Mouse (Mus musculus) liver, embryonic 12.5 days (tissue): ENCODE measurements around the gene Slc22a14. TPM values are rescaled to one million over a fixed set of nuclear protein-coding genes. Genes with fewer than 3 reads are reported as not detected.

ENCODE experiments used
- ATAC-seq: fragments of 200-750 bp; cut with Nextera tagmentation; 2 replicates; pipeline ENCODE4 v1.8.0; 2017; ENCODE audit warnings: moderate number of reproducible peaks, mild to moderate bottlenecking, moderate library complexity
- H3K27ac ChIP-seq: fragments of 300-500 bp; sonication (generic); 2 replicates; pipeline ENCODE4 v1.5.1; 2016; ENCODE audit warnings: mild to moderate bottlenecking
- H3K27me3 ChIP-seq: fragments of 300-500 bp; sonication (generic); replicated peaks from 2 replicates; pipeline ENCODE4 v1.6.1; 2016; ENCODE audit warnings: mild to moderate bottlenecking, moderate library complexity
- H3K36me3 ChIP-seq: fragments of 300-500 bp; sonication (generic); 2 replicates; pipeline ENCODE4 v1.6.1; 2016; ENCODE audit warnings: mild to moderate bottlenecking, moderate library complexity
- H3K4me1 ChIP-seq: fragments of 300-500 bp; sonication (generic); 2 replicates; pipeline ENCODE4 v1.6.1; 2016
- H3K4me2 ChIP-seq: fragments of 300-500 bp; sonication (generic); 2 replicates; pipeline ENCODE4 v1.6.1; 2016; ENCODE audit warnings: mild to moderate bottlenecking, moderate library complexity
- H3K4me3 ChIP-seq: fragments of 300-500 bp; sonication (generic); 2 replicates; pipeline ENCODE4 v1.5.1; 2016; ENCODE audit warnings: mild to moderate bottlenecking, moderate library complexity
- H3K9ac ChIP-seq: fragments of 300-500 bp; sonication (generic); 2 replicates; pipeline ENCODE4 v1.6.1; 2016; ENCODE audit warnings: mild to moderate bottlenecking, moderate library complexity
- H3K9me3 ChIP-seq: fragments of 300-500 bp; sonication (generic); replicated peaks from 2 replicates; pipeline ENCODE4 v1.6.1; 2016; ENCODE audit warnings: mild to moderate bottlenecking, moderate library complexity
- WGBS: fragments of 180-500 bp; shearing (Covaris S2); methylation state at CpG from one replicate; pipeline ENCODE4 v1.1.7; 2016; ENCODE audit not compliant: insufficient replicate concordance; 5-methylcytosine and 5-hydroxymethylcytosine counted together
- polyA plus RNA-seq: library from polyadenylated mRNA; unstranded; fragments of >200 nt; fragmentation: Nextera tagmentation; extraction: Ambion mirVana; gene quantifications from 2 replicates; pipeline ENCODE4 v1.2.1, GENCODE M21; 2016

Gene Slc22a14
- polyA plus RNA-seq, 1 experiment from 2014 or later: not detected

DNA sequence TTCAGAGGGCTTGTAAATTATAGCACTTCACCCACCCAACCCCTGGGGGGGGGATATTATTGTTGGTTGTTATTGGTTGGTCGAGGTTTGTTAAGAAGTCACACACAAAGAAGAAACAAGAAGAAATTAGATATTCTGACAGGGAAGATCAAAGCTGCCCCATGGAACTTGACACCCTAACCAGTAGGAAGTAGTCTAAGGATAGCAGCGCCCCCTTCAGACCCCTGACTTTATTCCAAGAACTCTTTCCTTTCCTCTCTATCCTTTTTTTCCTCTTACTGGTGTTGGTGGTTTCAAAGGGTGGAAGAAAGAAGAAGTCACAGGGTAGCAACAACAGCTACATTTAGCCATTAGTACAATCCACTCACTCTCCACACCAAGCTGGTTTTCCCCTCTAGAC, 111.2 kb downstream of the Slc22a14 start:
- WGBS: 78% methylated on average over 2 of the region's 2 CpGs
- H3K27me3 ChIP-seq: no peaks in the 10 kb centered on the region
- H3K4me1 ChIP-seq: 0 out of 2 replicates have a peak, but pooled peaks cover 1% of the 10 kb centered on the region
- no peaks in the 10 kb centered on the region for H3K9me3 ChIP-seq
- ATAC-seq: no peak
- H3K9ac ChIP-seq: no peak overlapping the region
- H3K27ac ChIP-seq: no peak overlapping the region
- no peak overlapping the region for H3K4me2 ChIP-seq
- H3K36me3 ChIP-seq: peaks cover 84% of the 10 kb centered on the region
- no peak overlapping the region for H3K4me3 ChIP-seq

DNA sequence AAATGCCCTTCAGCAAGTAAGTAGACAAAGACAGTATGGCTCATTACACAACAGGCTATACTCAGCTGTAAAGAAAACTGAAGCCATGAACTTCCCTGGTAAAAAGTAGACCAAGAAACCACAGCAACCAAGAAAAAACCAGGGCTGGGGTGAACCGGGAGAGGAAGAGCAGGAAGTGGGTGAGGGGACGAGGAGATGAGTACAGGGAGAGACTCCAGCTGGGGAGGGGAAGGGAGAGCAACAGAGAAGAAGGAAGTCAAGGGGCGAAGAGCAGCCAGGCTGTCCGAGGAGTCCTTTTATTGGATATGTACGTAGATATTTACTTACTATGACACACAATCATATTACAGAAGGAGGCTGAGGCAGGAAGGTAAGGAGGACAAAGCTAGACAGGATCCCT, 117.4 kb downstream of the Slc22a14 start:
- no peak overlapping the region for H3K4me2 ChIP-seq
- no peak overlapping the region for H3K27ac ChIP-seq
- WGBS: 44% methylated on average over 5 of the region's 5 CpGs
- H3K36me3 ChIP-seq: peaks cover 74% of the 10 kb centered on the region
- ATAC-seq: no peak
- 0 out of 2 replicates have a peak, but pooled peaks cover 3% of the 10 kb centered on the region for H3K4me1 ChIP-seq
- no peaks in the 10 kb centered on the region for H3K9me3 ChIP-seq
- H3K9ac ChIP-seq: no peak overlapping the region
- H3K4me3 ChIP-seq: no peak overlapping the region
- H3K27me3 ChIP-seq: no peaks in the 10 kb centered on the region

DNA sequence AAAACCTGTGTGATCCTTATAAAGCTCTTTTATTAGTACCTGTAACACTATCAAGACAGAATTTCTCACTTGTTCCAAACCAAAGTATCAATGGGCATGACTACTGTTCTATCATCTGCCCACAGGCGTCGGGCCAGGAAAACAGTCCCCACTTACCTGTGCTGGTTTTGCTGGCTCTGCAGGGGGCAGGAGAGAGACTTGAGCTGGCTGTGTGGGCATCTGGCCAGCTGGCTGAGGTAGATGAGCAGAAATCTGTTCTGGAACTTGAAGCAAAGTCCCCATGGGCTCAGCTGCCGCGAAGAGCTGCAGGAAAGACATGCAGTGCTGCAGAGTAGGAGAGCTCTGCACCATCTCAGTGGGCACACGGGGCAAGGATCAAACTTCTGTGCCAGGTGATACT, 118.5 kb downstream of the Slc22a14 start:
- Histone ChIP-seq H3K27me3 (no peaks in the 10 kb centered on the region), H3K4me2 (no peak overlapping the region), H3K9me3 (no peaks in the 10 kb centered on the region), H3K36me3 (peaks cover 82% of the 10 kb centered on the region), H3K27ac (no peak overlapping the region), H3K9ac (no peak overlapping the region), H3K4me1 (0 out of 2 replicates have a peak, but pooled peaks cover 3% of the 10 kb centered on the region), H3K4me3 (no peak overlapping the region)
- ATAC-seq: no peak
- 85% methylated on average over 5 of the region's 5 CpGs for WGBS

DNA sequence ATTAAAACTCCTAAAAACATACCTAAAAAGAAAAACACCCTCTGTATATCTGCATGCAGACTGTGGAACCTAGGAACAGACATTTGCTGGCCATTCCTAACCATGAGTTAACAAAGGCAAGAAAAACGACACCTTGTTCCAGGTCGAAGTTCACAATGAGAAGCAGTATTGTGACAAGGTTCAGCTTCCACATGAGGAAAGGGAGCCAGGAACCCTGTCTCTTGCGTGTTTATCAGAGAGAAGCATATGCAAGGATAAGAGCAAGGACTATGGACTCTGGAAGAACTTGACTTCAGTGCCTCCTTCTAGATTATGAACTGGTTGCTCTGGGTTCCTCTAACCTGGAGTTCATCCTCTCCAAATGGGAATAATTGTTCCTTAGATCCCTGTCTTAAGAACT, 121.4 kb downstream of the Slc22a14 start:
- Histone ChIP-seq H3K4me3 (no peak overlapping the region), H3K27me3 (no peaks in the 10 kb centered on the region), H3K9me3 (no peaks in the 10 kb centered on the region), H3K4me2 (no peak overlapping the region), H3K9ac (no peak overlapping the region), H3K36me3 (peaks cover 84% of the 10 kb centered on the region), H3K27ac (no peak overlapping the region), H3K4me1 (no peaks in the 10 kb centered on the region)
- no peak for ATAC-seq
- 77% methylated on average over 3 of the region's 3 CpGs for WGBS

DNA sequence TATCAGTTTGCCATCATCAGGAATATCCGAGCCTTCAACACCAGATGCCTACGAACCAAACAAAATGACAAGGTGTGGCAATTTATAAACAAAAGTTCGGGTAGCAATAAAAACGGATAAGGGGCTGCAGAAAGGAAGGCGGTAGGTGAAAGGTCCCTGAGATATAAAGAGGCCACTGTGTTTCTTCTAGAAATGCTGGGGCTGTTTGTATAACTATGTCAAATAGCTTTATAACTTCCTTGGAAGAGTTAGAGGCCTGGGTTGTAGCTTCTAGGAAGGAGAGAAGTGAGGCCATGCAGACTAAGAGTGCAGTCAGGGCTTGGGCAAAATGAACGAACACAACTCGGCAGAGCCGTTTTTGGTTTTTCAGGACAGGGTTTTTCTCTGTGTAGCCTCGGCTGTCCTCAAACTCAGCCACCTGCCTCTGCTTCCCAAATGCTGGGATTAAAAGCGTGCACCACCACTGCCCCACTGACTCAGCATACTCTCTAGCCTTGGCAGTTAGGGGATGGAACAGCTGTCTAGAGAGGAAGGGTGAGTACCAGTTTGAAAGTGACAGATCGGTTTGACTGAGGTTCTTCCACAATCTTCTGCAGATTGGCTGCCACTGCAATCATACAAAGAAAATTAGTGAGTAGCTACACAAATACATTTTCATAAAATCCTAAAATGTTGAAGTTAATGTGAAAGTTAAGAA, 124.0 kb downstream of the Slc22a14 start:
- Histone ChIP-seq H3K27me3 (no peaks in the 10 kb centered on the region), H3K4me1 (no peaks in the 10 kb centered on the region), H3K36me3 (peaks cover 72% of the 10 kb centered on the region), H3K27ac (no peak overlapping the region), H3K4me2 (no peak overlapping the region), H3K9ac (no peak overlapping the region), H3K4me3 (no peak overlapping the region), H3K9me3 (no peaks in the 10 kb centered on the region)
- no peak for ATAC-seq
- 77% methylated on average over 11 of the region's 11 CpGs for WGBS

DNA sequence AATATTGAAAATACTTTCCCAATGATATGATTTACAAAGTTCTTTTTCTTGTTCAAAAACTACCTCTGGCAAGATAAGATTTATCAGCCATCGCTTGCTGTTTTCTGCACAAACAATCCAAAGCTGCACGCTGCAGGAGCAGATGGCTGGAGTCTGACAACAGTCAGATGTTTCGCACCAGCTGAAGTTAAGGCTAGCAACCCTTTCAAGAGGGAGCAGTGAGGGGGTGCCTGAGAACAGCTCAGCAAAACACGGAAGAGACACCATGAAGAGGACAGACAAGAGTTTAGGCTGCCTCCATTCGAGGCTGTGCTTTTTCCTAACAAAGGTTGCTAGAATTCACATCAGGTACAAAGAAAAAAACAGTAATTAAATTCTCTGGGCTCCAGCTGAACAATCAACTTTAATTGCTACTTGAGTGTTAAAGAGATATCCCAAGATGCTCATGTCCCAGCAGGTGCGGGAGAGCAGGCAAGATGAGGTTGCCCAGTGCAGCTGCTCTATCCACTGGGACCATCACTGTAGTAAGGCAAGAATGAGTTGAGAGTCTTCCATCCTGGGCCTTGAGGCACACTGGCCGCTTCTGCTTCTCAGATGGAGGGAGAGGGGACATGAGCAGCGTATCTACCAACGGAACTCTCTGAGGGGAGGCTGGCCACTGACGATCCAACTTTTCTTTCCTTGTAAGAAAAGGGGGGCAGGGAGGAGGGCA, 124.9 kb downstream of the Slc22a14 start:
- H3K4me1 ChIP-seq: no peaks in the 10 kb centered on the region
- H3K27ac ChIP-seq: no peak overlapping the region
- H3K27me3 ChIP-seq: no peaks in the 10 kb centered on the region
- no peaks in the 10 kb centered on the region for H3K9me3 ChIP-seq
- H3K36me3 ChIP-seq: peaks cover 64% of the 10 kb centered on the region
- H3K4me3 ChIP-seq: no peak overlapping the region
- H3K4me2 ChIP-seq: no peak overlapping the region
- WGBS: 82% methylated on average over 10 of the region's 10 CpGs
- H3K9ac ChIP-seq: no peak overlapping the region
- no peak for ATAC-seq

DNA sequence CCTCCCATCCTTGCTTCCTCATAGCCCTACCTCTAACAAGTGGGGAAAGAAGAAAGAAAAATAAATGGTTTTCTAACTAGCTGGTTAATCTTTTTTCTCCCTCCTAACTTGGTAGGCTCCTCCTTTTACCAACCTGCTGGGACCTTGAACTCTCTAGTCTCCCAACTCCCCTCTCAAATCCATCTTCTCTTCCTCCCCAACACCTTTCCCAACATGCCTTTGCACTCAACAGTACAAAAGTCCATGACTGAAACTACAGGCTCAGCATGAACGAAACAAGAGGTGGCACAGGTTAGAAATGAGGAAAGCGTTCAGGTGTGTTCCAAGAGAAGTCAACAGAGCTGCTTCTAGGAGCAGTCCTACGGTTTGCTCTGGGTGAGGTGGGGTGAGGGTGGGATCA, 126.1 kb downstream of the Slc22a14 start:
- Histone ChIP-seq H3K27ac (no peak overlapping the region), H3K4me2 (no peak overlapping the region), H3K4me1 (no peaks in the 10 kb centered on the region), H3K27me3 (no peaks in the 10 kb centered on the region), H3K4me3 (no peak overlapping the region), H3K36me3 (peaks cover 58% of the 10 kb centered on the region), H3K9ac (no peak overlapping the region), H3K9me3 (no peaks in the 10 kb centered on the region)
- no peak for ATAC-seq
- WGBS: 83% methylated on average over 3 of the region's 3 CpGs

DNA sequence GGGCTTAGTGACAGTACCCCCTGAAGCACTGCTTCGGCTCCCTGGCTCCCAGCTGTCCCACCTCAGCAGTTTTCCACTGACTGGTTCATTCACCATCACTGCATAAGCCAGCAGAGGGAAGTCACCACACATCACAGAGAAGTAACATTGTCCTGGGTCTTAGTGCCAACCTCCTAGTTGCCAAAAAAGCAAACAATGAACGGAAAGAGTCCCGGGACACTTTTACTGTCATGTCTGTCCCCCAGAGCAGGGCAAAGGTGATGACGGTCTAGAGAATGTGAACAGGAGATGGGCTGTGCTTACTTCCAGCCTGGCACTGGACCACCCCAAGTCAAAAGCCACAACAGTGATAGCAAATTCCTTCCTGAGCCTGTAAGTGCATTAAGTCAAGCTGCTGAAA, 126.6 kb downstream of the Slc22a14 start:
- Histone ChIP-seq H3K4me1 (no peaks in the 10 kb centered on the region), H3K27ac (no peak overlapping the region), H3K27me3 (no peaks in the 10 kb centered on the region), H3K4me3 (no peak overlapping the region), H3K4me2 (no peak overlapping the region), H3K36me3 (peaks cover 53% of the 10 kb centered on the region), H3K9me3 (no peaks in the 10 kb centered on the region), H3K9ac (no peak overlapping the region)
- 88% methylated on average over 4 of the region's 4 CpGs for WGBS
- ATAC-seq: no peak

DNA sequence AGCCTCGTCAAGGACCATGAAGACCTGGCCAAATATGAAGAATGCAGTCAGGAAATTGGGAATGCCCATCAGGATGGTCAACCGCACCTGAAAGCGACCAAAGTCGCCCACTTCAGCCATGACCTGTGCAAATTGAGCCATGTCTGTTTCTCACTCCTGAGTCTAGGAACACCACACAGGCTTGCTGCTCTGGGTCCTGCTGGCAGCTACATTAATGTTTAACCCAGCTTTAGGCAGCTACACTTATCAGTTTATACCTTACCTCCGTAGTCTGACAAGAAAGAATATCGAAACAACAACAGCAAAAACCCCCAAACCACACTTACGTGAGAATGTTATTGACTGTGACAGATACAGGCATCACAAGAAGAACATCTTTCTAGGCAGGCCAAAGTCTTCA, 133.8 kb downstream of the Slc22a14 start:
- H3K36me3 ChIP-seq: no peaks in the 10 kb centered on the region
- no peaks in the 10 kb centered on the region for H3K9me3 ChIP-seq
- no peaks in the 10 kb centered on the region for H3K27me3 ChIP-seq
- H3K4me3 ChIP-seq: no peak overlapping the region
- WGBS: 75% methylated on average over 7 of the region's 7 CpGs
- H3K4me1 ChIP-seq: peaks cover 26% of the 10 kb centered on the region
- no peak overlapping the region for H3K27ac ChIP-seq
- peak overlapping the region; percentile 10; the same call in 1 of the 2 replicates for H3K4me2 ChIP-seq
- no peak overlapping the region for H3K9ac ChIP-seq
- no peak for ATAC-seq

DNA sequence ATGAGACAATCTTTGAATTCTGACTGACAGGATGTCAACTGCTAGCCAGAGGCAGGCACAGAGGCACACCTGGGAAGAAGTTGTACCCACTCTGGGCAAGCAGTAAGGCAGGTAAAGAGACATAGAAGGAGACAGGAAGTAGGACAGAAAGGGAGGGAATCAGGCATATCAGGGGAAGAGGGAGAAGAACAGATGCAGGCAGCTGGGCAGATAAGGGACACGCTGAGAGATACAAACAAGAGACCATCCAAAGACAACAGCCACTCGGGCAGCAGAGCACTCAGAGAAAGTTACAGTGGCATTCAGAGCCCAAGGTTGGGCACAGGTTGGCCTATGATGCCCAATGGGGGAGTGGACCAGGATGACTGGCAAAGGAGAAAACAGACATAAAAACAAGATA, 134.5 kb downstream of the Slc22a14 start:
- peak; percentile 51; the same call in 1 of the 2 replicates for ATAC-seq
- no peak overlapping the region for H3K4me2 ChIP-seq
- WGBS: 20% methylated on average over 2 of the region's 2 CpGs

DNA sequence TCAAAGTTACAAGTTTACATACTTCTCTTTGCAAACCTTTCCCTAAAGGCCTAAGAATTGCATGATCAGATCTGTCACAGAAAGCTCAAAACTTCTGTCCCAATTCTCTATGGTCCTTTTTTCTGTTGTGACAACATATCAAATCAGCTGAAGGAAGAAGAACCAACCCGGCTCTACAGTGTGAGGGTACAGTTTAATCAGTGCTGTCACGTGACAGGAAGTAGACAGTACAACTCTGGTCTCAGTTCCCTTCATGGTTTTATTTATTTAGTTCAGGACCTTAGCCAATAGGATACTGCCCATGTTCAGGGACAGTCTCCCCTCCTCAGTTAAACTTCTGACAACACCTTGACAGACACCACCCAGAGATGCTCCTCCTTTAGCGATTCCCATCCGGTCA, 145.1 kb downstream of the Slc22a14 start:
- no peak for ATAC-seq
- H3K9ac ChIP-seq: no peak overlapping the region
- H3K4me3 ChIP-seq: no peak overlapping the region
- H3K9me3 ChIP-seq: 0 out of 2 replicates have a peak, but pooled peaks cover 6% of the 10 kb centered on the region
- no peak overlapping the region for H3K27ac ChIP-seq
- no peak overlapping the region for H3K4me2 ChIP-seq
- 71% methylated on average over 4 of the region's 4 CpGs for WGBS
- H3K36me3 ChIP-seq: peaks cover 19% of the 10 kb centered on the region
- H3K4me1 ChIP-seq: no peaks in the 10 kb centered on the region
- H3K27me3 ChIP-seq: no peaks in the 10 kb centered on the region

More for the DNA sequence above, 134.5 kb downstream of the Slc22a14 start:
- no peak overlapping the region for H3K27ac ChIP-seq
- H3K27me3 ChIP-seq: no peaks in the 10 kb centered on the region
- H3K9me3 ChIP-seq: no peaks in the 10 kb centered on the region
- no peak overlapping the region for H3K9ac ChIP-seq
- no peak overlapping the region for H3K4me3 ChIP-seq
- peaks cover under 1% of the 10 kb centered on the region; the same call in 1 of the 2 replicates for H3K36me3 ChIP-seq
- peaks cover 26% of the 10 kb centered on the region for H3K4me1 ChIP-seq

DNA sequence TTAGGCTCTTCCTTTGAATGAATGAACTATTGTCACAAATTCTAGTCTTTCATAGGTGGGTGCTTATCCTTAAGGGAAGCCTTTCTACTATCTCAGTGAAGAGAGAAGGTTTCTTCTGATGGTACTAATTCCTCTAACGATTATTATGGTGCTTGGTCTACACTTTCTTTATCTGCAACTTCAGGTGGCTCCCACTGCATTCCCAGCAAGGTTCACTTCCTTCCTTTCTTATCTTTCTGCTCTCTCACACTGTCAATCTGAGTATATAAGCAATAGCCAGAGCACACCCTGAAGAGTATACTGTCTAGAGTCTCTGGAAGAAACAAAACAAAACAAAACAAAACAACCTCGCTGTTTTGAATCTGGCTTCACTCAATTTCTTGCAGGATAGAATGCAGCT, 145.7 kb downstream of the Slc22a14 start:
- Histone ChIP-seq H3K9me3 (0 out of 2 replicates have a peak, but pooled peaks cover 6% of the 10 kb centered on the region), H3K27me3 (no peaks in the 10 kb centered on the region), H3K9ac (no peak overlapping the region), H3K27ac (no peak overlapping the region), H3K4me2 (no peak overlapping the region), H3K4me3 (no peak overlapping the region), H3K4me1 (no peaks in the 10 kb centered on the region), H3K36me3 (peaks cover 16% of the 10 kb centered on the region)
- ATAC-seq: no peak
- WGBS: 52% methylated on average over 2 of the region's 2 CpGs
